Mouse (Mus musculus) ovary, adult 2 months (tissue): ENCODE measurements around the gene Olfr96. TPM values are rescaled to one million over a fixed set of nuclear protein-coding genes. Genes with fewer than 3 reads are reported as not detected.

Source experiments
- polyA plus RNA-seq: library from polyadenylated mRNA; depleted of rRNA; stranded (reverse); fragments of >200 nt; gene quantifications from 2 replicates; pipeline ENCODE4 v1.2.3, GENCODE M21; 2012; rRNA removed

The Olfr96 gene
- not detected in 2 replicates for polyA plus RNA-seq

DNA sequence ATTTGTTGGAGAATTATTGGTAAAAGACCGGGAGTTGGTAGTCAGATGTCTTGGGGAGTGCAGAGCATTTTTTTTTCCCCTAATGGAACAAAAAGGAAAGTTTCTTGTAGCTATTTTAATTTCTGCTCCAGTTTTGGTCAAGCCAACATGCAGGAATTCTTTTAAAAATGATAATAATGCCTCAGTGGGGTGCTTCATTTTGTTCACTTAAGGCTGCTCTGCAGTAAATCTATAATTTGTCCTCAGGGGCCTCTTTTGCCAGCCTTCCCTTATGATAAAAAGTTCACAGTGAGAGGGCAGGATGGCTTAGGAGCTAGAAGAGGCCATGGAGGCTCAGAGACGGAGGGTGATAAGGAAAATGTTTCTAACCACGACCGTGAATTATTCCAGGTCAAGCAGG is at the start of gene Olfr96:
Gene Olfr96 (plus strand): TSS at position 301 of the 400 bp plus-strand sequence.

DNA sequence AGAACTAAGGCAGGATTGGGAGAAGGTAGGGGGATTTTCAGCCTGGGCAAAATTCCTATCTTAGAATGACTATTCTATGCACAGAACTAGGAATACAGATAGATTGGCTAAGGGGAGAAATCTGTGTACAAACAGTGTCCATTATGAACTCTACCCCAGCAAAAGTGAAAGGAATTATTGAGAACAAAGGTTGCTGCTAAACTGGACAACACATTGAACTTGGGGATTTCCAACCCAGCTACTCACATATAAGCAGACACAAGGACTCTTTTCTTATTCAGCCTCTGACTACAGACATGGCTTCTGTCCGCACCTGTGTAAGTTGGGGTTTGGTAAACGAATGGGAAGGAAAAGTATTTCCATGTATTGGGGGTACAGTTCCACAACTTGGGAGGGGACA is 26.3 kb upstream of the Olfr96 start, which contains the start of gene Ubd:
Gene Ubd (plus strand): TSS at position 237 of the 400 bp plus-strand sequence.

GRCm38 (mm10) chr17:37200894-37201293 is 19.1 kb upstream of the Olfr96 start, which contains the start of gene Olfr94:
Gene Olfr94 (minus strand): TSS chr17:37200994.

GRCm38 (mm10) chr17:37213018-37213417 is 6.9 kb upstream of the Olfr96 start, which contains the start of gene Olfr95:
Gene Olfr95 (minus strand): TSS chr17:37213118.

GRCm38 (mm10) chr17:37237230-37237629 is 17.3 kb downstream of the Olfr96 start, which contains the start of gene Olfr97:
Gene Olfr97 (minus strand): TSS chr17:37237330.

DNA sequence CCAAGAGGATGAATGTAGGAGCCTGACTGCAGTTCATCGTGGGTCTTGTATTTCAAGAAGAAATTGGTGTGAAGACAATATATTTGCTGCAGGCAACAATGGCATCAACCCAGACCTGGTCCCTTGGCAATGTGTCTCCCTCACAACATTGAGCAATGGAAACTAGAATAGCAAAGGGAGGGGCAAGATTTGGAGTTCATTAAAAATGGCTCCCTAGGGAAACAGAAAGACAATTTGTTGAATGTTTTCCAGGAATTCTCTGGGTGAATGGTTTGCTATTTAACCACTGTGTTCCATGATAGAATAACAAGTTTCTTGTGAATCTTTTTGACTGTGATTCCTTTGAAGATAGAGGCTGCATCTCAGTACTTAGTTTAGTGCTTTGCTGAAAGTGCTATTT is 43.7 kb downstream of the Olfr96 start, which contains the start of gene Olfr98:
Gene Olfr98 (minus strand): TSS at position 124 of the 400 bp plus-strand sequence.

DNA sequence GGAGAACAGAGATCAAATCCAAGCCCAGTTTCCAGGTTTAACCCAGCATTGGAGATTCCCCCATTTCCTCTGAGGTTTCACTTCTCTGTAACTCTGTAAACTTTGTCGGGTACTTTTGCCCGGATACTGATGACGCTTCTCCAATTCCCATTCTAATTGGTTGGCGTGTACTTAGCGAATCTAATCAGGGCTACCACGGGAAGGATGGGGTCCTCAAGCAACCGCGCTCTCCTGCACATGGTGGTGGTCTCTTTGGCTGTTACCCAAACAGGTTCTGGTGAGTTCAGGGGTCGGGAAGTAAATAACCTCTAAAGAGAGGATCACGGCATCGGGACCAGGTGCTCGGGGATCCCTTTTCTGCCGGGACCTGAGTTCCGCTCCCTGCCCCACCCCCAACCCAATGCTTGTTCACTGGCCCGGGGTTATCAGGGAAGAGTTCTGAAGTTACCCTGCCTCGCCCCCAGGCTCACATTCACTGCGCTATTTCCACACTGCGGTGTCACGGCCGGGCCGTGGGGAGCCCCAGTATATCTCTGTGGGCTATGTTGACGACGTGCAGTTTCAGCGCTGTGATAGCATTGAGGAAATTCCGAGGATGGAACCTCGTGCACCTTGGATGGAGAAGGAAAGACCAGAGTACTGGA is 50.2 kb downstream of the Olfr96 start, which contains the start of gene H2-M3:
Gene H2-M3 (plus strand): TSS at position 163 of the 644 bp plus-strand sequence.

Other genes with a start within 250 kb of the Olfr96 start
- gene 2410137M14Rik, start 238.9 kb upstream of the Olfr96 start, polyA plus RNA-seq = not detected in 2 replicates
- gene H2-M5, start 230.6 kb upstream of the Olfr96 start, polyA plus RNA-seq = 0.54 and 1.4 TPM in 2 replicates
- gene Zfp57, start 219.0 kb upstream of the Olfr96 start, polyA plus RNA-seq = 16.9 and 20.7 TPM in 2 replicates
- not detected in 2 replicates for gene Mog, start 196.7 kb upstream of the Olfr96 start, polyA plus RNA-seq
- 60.3 and 72.3 TPM in 2 replicates for gene Gabbr1, start 174.2 kb upstream of the Olfr96 start, polyA plus RNA-seq
- not detected in 2 replicates for gene Olfr90, start 131.6 kb upstream of the Olfr96 start, polyA plus RNA-seq
- gene Olfr91, start 121.9 kb upstream of the Olfr96 start, polyA plus RNA-seq = not detected in 2 replicates
- gene Olfr92, start 100.1 kb upstream of the Olfr96 start, polyA plus RNA-seq = not detected in 2 replicates
- not detected in 2 replicates for gene Olfr93, start 58.7 kb upstream of the Olfr96 start, polyA plus RNA-seq
- not detected in 2 replicates for gene Ubd, start 26.3 kb upstream of the Olfr96 start, polyA plus RNA-seq
- not detected in 2 replicates for gene Olfr94, start 19.2 kb upstream of the Olfr96 start, polyA plus RNA-seq
- not detected in 2 replicates for gene Olfr95, start 7.0 kb upstream of the Olfr96 start, polyA plus RNA-seq
- not detected in 2 replicates for gene Olfr97, start 17.2 kb downstream of the Olfr96 start, polyA plus RNA-seq
- gene Olfr98, start 43.6 kb downstream of the Olfr96 start, polyA plus RNA-seq = not detected in 2 replicates
- 11.7 and 12.1 TPM in 2 replicates for gene H2-M3, start 50.1 kb downstream of the Olfr96 start, polyA plus RNA-seq
- gene Olfr99, start 63.3 kb downstream of the Olfr96 start, polyA plus RNA-seq = not detected in 2 replicates
- not detected in 2 replicates for gene Olfr101, start 84.2 kb downstream of the Olfr96 start, polyA plus RNA-seq
- not detected in 2 replicates for gene Olfr102, start 96.9 kb downstream of the Olfr96 start, polyA plus RNA-seq
- gene Olfr103, start 119.6 kb downstream of the Olfr96 start, polyA plus RNA-seq = not detected in 2 replicates
- not detected in 2 replicates for gene Olfr104-ps, start 139.4 kb downstream of the Olfr96 start, polyA plus RNA-seq
- gene Olfr105-ps, start 158.9 kb downstream of the Olfr96 start, polyA plus RNA-seq = not detected in 2 replicates
- gene Olfr106-ps, start 170.2 kb downstream of the Olfr96 start, polyA plus RNA-seq = not detected in 2 replicates
- gene Olfr107, start 179.1 kb downstream of the Olfr96 start, polyA plus RNA-seq = not detected in 2 replicates
- not detected in 2 replicates for gene Olfr108, start 225.3 kb downstream of the Olfr96 start, polyA plus RNA-seq
- not detected in 2 replicates for gene Olfr109, start 238.8 kb downstream of the Olfr96 start, polyA plus RNA-seq